Comparison of ENCODE assay signal across 8 mouse cellular contexts in the genomic region with DNA sequence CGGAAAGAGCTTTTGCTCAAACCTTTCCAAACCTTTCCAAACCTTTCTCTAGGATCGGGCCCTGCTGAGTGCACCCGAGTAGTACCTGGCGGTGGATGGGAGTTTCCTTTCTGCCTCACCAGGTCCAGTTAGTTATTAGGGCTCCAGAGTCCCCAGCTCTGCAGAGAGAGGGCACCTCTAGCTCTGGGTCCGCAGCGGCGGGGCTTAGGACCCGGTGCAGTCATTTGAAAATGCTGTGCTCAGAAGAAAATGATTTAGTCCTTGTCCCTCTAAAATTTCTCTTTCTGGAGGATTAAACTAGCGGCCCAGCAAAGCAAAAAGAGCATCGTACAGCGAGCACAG. TPM values are rescaled to one million over a fixed set of nuclear protein-coding genes. Genes with fewer than 3 reads are reported as not detected.
DNase-seq lines count a peak whose midpoint lies in the region; ATAC-seq and TF ChIP-seq lines count a peak whose summit lies in the region.

No protein-coding gene starts in this region.

- H3K4me2 ChIP-seq in heart, embryonic 16.5 days (ENCODE audit: low read depth, low read length), result peak overlapping the region; percentile 94
- H3K4me2 ChIP-seq in forebrain, embryonic 12.5 days, result peak overlapping the region; percentile 96
- peak overlapping the region; percentile 97 for H3K4me2 ChIP-seq in limb, embryonic 15.5 days

- peak overlapping the region; percentile 63 for H3K9ac ChIP-seq in heart, embryonic 16.5 days (ENCODE audit: low read length)
- peak overlapping the region; percentile 70 for H3K9ac ChIP-seq in forebrain, embryonic 12.5 days
- 0 out of 2 replicates have a peak overlapping the region, but pooled peaks have one; percentile 44 for H3K9ac ChIP-seq in limb, embryonic 15.5 days

- H3K27ac ChIP-seq in heart, embryonic 16.5 days (ENCODE audit: low read length), result no peak overlapping the region
- H3K27ac ChIP-seq in brown adipose tissue, adult 24 weeks (replicated peaks; ENCODE audit: low read depth, low read length), result no peak overlapping the region
- no peak overlapping the region for H3K27ac ChIP-seq in forebrain, embryonic 12.5 days
- H3K27ac ChIP-seq in limb, embryonic 15.5 days, result no peak overlapping the region
- H3K27ac ChIP-seq in thymus, adult 2 months (ENCODE audit: control insufficient read depth, insufficient read depth, low read length), result no peak overlapping the region

- ATAC-seq in heart, embryonic 16.5 days (replicated peaks; ENCODE audit: extremely low read depth, insufficient read depth, low FRiP score), result peak; percentile 14; the same call in 1 of the 2 replicates
- peak; percentile 51 for ATAC-seq in forebrain, embryonic 12.5 days (ENCODE audit: low FRiP score)
- ATAC-seq in limb, embryonic 15.5 days (ENCODE audit: insufficient number of reproducible peaks, low FRiP score, low TSS enrichment, low read depth), result no peak

- no peaks in the 10 kb centered on the region for H3K4me1 ChIP-seq in heart, embryonic 16.5 days (ENCODE audit: control insufficient read depth, insufficient read depth, low read length)
- peaks cover 3% of the 10 kb centered on the region; the same call in 1 of the 2 replicates for H3K4me1 ChIP-seq in brown adipose tissue, adult 24 weeks (ENCODE audit: control insufficient read depth, insufficient read depth, insufficient read length, low read length)
- H3K4me1 ChIP-seq in forebrain, embryonic 12.5 days, result peaks cover 13% of the 10 kb centered on the region
- peaks cover 13% of the 10 kb centered on the region; the same call in 1 of the 2 replicates for H3K4me1 ChIP-seq in limb, embryonic 15.5 days
- H3K4me1 ChIP-seq in thymus, adult 2 months (replicated peaks; ENCODE audit: control insufficient read depth, insufficient read depth, low read length), result no peaks in the 10 kb centered on the region

- DNase-seq in heart, adult 8-10 months (ENCODE audit: low spot score), result no peak
- peak; percentile 10 for DNase-seq in right cerebral cortex, postnatal 14 days
- DNase-seq in thymus, adult 2 months, result no peak
- DNase-seq in thymus, postnatal 25 days, result no peak

- H3K36me3 ChIP-seq in heart, embryonic 16.5 days (ENCODE audit: control insufficient read depth, insufficient read depth), result no peaks in the 10 kb centered on the region
- no peaks in the 10 kb centered on the region for H3K36me3 ChIP-seq in forebrain, embryonic 12.5 days (replicated peaks)
- no peaks in the 10 kb centered on the region for H3K36me3 ChIP-seq in limb, embryonic 15.5 days
- H3K36me3 ChIP-seq in thymus, adult 2 months (ENCODE audit: control insufficient read depth, insufficient read depth, low read length), result no peaks in the 10 kb centered on the region

- WGBS in heart, embryonic 16.5 days, result 9% methylated on average over 11 of the region's 11 CpGs
- 6% methylated on average over 11 of the region's 11 CpGs for WGBS in forebrain, embryonic 12.5 days
- WGBS in limb, embryonic 15.5 days, result 7% methylated on average over 11 of the region's 11 CpGs
- WGBS in thymus, adult 2 months, result 15% methylated on average over 11 of the region's 11 CpGs

- no peak for TF ChIP-seq POLR2A in thymus, adult 2 months (IDR thresholded peaks at IDR 0.05; ENCODE audit: control insufficient read depth, extremely low read depth, insufficient read depth, low read length, poor library complexity)

- H3K9me3 ChIP-seq in heart, embryonic 16.5 days (replicated peaks; ENCODE audit: control insufficient read depth, low read length), result no peaks in the 10 kb centered on the region
- no peaks in the 10 kb centered on the region for H3K9me3 ChIP-seq in forebrain, embryonic 12.5 days
- no peaks in the 10 kb centered on the region for H3K9me3 ChIP-seq in limb, embryonic 15.5 days

- H3K27me3 ChIP-seq in heart, embryonic 16.5 days (ENCODE audit: control insufficient read depth, insufficient read depth, low read length), result peaks cover 26% of the 10 kb centered on the region
- H3K27me3 ChIP-seq in forebrain, embryonic 12.5 days, result peaks cover 26% of the 10 kb centered on the region
- H3K27me3 ChIP-seq in limb, embryonic 15.5 days, result peaks cover 36% of the 10 kb centered on the region
- H3K27me3 ChIP-seq in thymus, adult 2 months (ENCODE audit: control insufficient read depth, insufficient read depth, low read length), result no peaks in the 10 kb centered on the region

- peak overlapping the region; percentile 74 for H3K4me3 ChIP-seq in heart, embryonic 16.5 days (ENCODE audit: low read length)
- peak overlapping the region; percentile 60 for H3K4me3 ChIP-seq in brown adipose tissue, adult 24 weeks (ENCODE audit: insufficient read depth, low read depth, low read length)
- H3K4me3 ChIP-seq in forebrain, embryonic 12.5 days (replicated peaks), result peak overlapping the region; percentile 67
- peak overlapping the region; percentile 58 for H3K4me3 ChIP-seq in limb, embryonic 15.5 days
- no peak overlapping the region for H3K4me3 ChIP-seq in thymus, adult 2 months (ENCODE audit: control insufficient read depth, insufficient read depth, low read length)

- TF ChIP-seq CTCF in thymus, adult 2 months (IDR thresholded peaks at IDR 0.05; ENCODE audit: borderline replicate concordance, control insufficient read depth, extremely low read depth, insufficient read depth, low read length, poor library complexity), result no peak

RNA-seq across cellular contexts. Expression of gene Lin7a, which starts 1.3 kb away (rescaled TPM):
- polyA plus RNA-seq in heart, embryonic 16.5 days (2015; fragmentation: Nextera tagmentation; extraction: Ambion mirVana), result 1.3 and 2.0 TPM in 2 replicates
- 1 to 10 TPM in 1 of 4 experiments, under 1 TPM in 3; 0.69 to 1.3 (median 0.98) TPM for total RNA-seq in heart, adult 8-10 months (2022)
- 0.59 and 0.79 TPM in 2 replicates for polyA plus RNA-seq in brown adipose tissue, adult 24 weeks (2012; ENCODE audit: insufficient read depth, insufficient read length, missing spikeins)
- polyA plus RNA-seq in forebrain, embryonic 12.5 days (2016; fragmentation: Nextera tagmentation; extraction: Ambion mirVana), result 7.1 and 7.5 TPM in 2 replicates
- polyA plus RNA-seq in limb, embryonic 15.5 days (2015; fragmentation: Nextera tagmentation; extraction: Ambion mirVana), result 4.4 and 4.5 TPM in 2 replicates
- polyA plus RNA-seq in thymus, adult 2 months (2012; rRNA removed), result 0.26 TPM in 1 of 2 replicates, not detected in the other
